Mouse (Mus musculus) small intestine, adult 2 months (tissue): ENCODE data around the gene Tmem108.

Source experiments
- CTCF ChIP-seq: fragments of 200-500 bp; IDR thresholded peaks from 2 replicates; pipeline ENCODE4 v1.5.1; 2012; ENCODE audit warnings: low read depth, mild to moderate bottlenecking, control low read depth, inconsistent platforms, low read length, moderate library complexity, mixed read lengths; ENCODE audit not compliant: insufficient replicate concordance, insufficient read length; ENCODE audit errors: extremely low read depth
- POLR2A ChIP-seq: fragments of 200-500 bp; IDR thresholded peaks from 2 replicates; pipeline ENCODE4 v1.6.1; 2012; ENCODE audit warnings: low read depth, mild to moderate bottlenecking, control low read depth, inconsistent platforms, low read length, moderate library complexity

- TF ChIP-seq CTCF (no peak), POLR2A (no peak)
Measured at GRCm38 (mm10) chr9:103720021-103720420, 41.6 kb downstream of the Tmem108 start.
